Mouse (Mus musculus) leukemia stem cell, adult 10-12 weeks (primary cell): ENCODE measurements around the gene Msh3. TPM values are rescaled to one million over a fixed set of nuclear protein-coding genes. Genes with fewer than 3 reads are reported as not detected.

Experiments
- polyA plus RNA-seq: library from polyadenylated mRNA; stranded (reverse); fragments of >175 nt; gene quantifications from 2 replicates; pipeline ENCODE4 v1.2.3, GENCODE M21; 2012; ENCODE audit warnings: low replicate concordance

Msh3 gene
- polyA plus RNA-seq, result 13.0 and 15.6 TPM in 2 replicates

GRCm38 (mm10) chr13:92354456-92355271 lies at the start of gene Msh3, which contains the start of gene Dhfr:
Gene Msh3, minus strand, starts transcription at chr13:92355003.
Gene Dhfr, plus strand, starts transcription at chr13:92354726.

GRCm38 (mm10) chr13:92305680-92306079 lies 49.1 kb downstream of the Msh3 start, which contains the start of gene Gm20379:
Gene Gm20379, plus strand, starts transcription at chr13:92305980.

Other genes starting within 250 kb of the Msh3 start
- gene Rasgrf2, start 223.3 kb downstream of the Msh3 start, polyA plus RNA-seq, result 0.12 and 0.16 TPM in 2 replicates
- gene Gm20379, start 49.0 kb downstream of the Msh3 start, polyA plus RNA-seq, result 0.19 TPM in 1 of 2 replicates, not detected in the other
- 0.52 and 2.0 TPM in 2 replicates for gene Dhfr, start 277 bp downstream of the Msh3 start, polyA plus RNA-seq
- gene Ankrd34b, start 70.9 kb upstream of the Msh3 start, polyA plus RNA-seq, result 0.05 TPM in 1 of 2 replicates, not detected in the other
- gene Fam151b, start 129.0 kb upstream of the Msh3 start, polyA plus RNA-seq, result 0.19 and 0.20 TPM in 2 replicates
- 0.16 and 0.47 TPM in 2 replicates for gene Zfyve16, start 175.9 kb upstream of the Msh3 start, polyA plus RNA-seq
- gene Spz1, start 221.2 kb upstream of the Msh3 start, polyA plus RNA-seq, result not detected in 2 replicates